ENCODE assay signal across 16 mouse cellular contexts in the genomic region with DNA sequence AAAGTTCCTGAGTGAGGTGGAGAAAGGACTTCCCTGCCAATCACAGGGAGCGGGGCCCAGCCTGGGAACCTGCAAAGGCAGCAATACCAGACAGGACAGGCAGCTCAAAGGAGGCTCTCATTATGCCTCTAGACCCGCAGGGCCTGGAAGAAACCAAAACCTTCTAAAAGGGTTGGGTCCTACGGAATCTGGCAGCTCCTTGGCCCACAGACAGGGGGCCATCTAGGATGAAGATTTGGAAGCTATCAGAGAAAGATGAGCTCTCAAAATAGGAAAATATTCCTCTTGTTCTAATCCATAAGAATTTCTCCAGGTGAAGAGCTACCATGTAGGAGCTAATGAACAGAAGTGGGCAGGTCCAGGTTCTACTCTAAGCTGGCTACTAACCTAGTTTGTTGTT. TPM values are rescaled to one million over a fixed set of nuclear protein-coding genes. Genes with fewer than 3 reads are reported as not detected.
A peak's percentile ranks its signal among the peaks of the same experiment; 100 is the strongest.
DNase-seq lines count a peak whose midpoint lies in the region; ATAC-seq and TF ChIP-seq lines count a peak whose summit lies in the region.
"Had no signal": no experiment of that assay in that cellular context is flagged by ENCODE, and none has a peak within 500 bp of the region (broad histone marks: within the 10 kb centered on the region; RNA-seq: fewer than 3 reads in every experiment).

No protein-coding gene starts in this region.

- intact Hi-C loops in heart, postnatal 36 days (cut with DNase I), result no loop called here

- H3K9ac ChIP-seq in heart, postnatal 0 days (replicated peaks; ENCODE audit: low read depth, low read length), result no peak overlapping the region
- peak overlapping the region; percentile 52 for H3K9ac ChIP-seq in stomach, postnatal 0 days (ENCODE audit: low read length)
- no peak overlapping the region for H3K9ac ChIP-seq in forebrain, embryonic 15.5 days (replicated peaks)
- H3K9ac ChIP-seq: hindbrain, embryonic 15.5 days; neural tube, embryonic 13.5 days had no signal

- H3K27me3 ChIP-seq in heart, postnatal 0 days (ENCODE audit: control insufficient read depth, insufficient read depth, low read length), result no peaks in the 10 kb centered on the region
- H3K27me3 ChIP-seq in megakaryocyte, embryonic 14.5 days (replicated peaks), result peaks cover 3% of the 10 kb centered on the region
- H3K27me3 ChIP-seq in stomach, postnatal 0 days (ENCODE audit: control insufficient read depth, insufficient read depth, low read length), result no peaks in the 10 kb centered on the region
- no peaks in the 10 kb centered on the region for H3K27me3 ChIP-seq in forebrain, embryonic 15.5 days
- H3K27me3 ChIP-seq: hindbrain, embryonic 15.5 days; neural tube, embryonic 13.5 days had no signal

- no peak for TF ChIP-seq CTCF in heart, postnatal 0 days (IDR thresholded peaks at IDR 0.05; ENCODE audit: low read depth)
- TF ChIP-seq CTCF in embryonic fibroblast, embryonic 13.5 days (IDR thresholded peaks at IDR 0.05; ENCODE audit: borderline replicate concordance, insufficient read depth, low read length), result no peak
- TF ChIP-seq CTCF in stomach, postnatal 0 days (IDR thresholded peaks at IDR 0.05; ENCODE audit: low read depth), result peak; percentile 24; the same call in 1 of the 2 replicates

- DNase-seq in heart, postnatal 0 days (ENCODE audit: low spot score), result no peak
- DNase-seq in heart, postnatal 36 days, result no peak
- DNase-seq in stomach, postnatal 0 days (ENCODE audit: low spot score), result no peak
- DNase-seq: cerebellum, adult 9-11 months; kidney, adult 18-20 months had no signal

- H3K9me3 ChIP-seq in heart, postnatal 0 days (replicated peaks; ENCODE audit: control insufficient read depth, low read length), result no peaks in the 10 kb centered on the region
- H3K9me3 ChIP-seq in megakaryocyte, embryonic 14.5 days, result no peaks in the 10 kb centered on the region
- no peaks in the 10 kb centered on the region for H3K9me3 ChIP-seq in stomach, postnatal 0 days (ENCODE audit: control insufficient read depth, low read length)
- no peaks in the 10 kb centered on the region for H3K9me3 ChIP-seq in forebrain, embryonic 15.5 days
- H3K9me3 ChIP-seq: hindbrain, embryonic 15.5 days; midbrain, embryonic 10.5 days; neural tube, embryonic 13.5 days had no signal

- H3K36me3 ChIP-seq in heart, postnatal 0 days (replicated peaks; ENCODE audit: control insufficient read depth, insufficient read depth, low read length), result no peaks in the 10 kb centered on the region
- no peaks in the 10 kb centered on the region for H3K36me3 ChIP-seq in megakaryocyte, embryonic 14.5 days (replicated peaks; ENCODE audit: low read length)
- H3K36me3 ChIP-seq in stomach, postnatal 0 days (ENCODE audit: control insufficient read depth, insufficient read depth, low read length), result no peaks in the 10 kb centered on the region
- H3K36me3 ChIP-seq in forebrain, embryonic 15.5 days, result no peaks in the 10 kb centered on the region
- H3K36me3 ChIP-seq: hindbrain, embryonic 15.5 days; midbrain, embryonic 10.5 days; neural tube, embryonic 13.5 days had no signal

- TF ChIP-seq EP300 in heart, postnatal 0 days (IDR thresholded peaks at IDR 0.05; ENCODE audit: low read depth), result no peak
- no peak for TF ChIP-seq EP300 in stomach, postnatal 0 days (optimal IDR thresholded peaks at IDR 0.05)

- 0 out of 2 replicates have a peak overlapping the region, but pooled peaks have one; percentile 3 for H3K4me3 ChIP-seq in heart, postnatal 0 days (ENCODE audit: low read depth, low read length)
- H3K4me3 ChIP-seq in megakaryocyte, embryonic 14.5 days (replicated peaks), result peak overlapping the region; percentile 85
- peak overlapping the region; percentile 20 for H3K4me3 ChIP-seq in embryonic fibroblast, embryonic 13.5 days (ENCODE audit: insufficient read depth, low read length)
- peak overlapping the region; percentile 31 for H3K4me3 ChIP-seq in stomach, postnatal 0 days (ENCODE audit: low read depth, low read length)
- no peak overlapping the region for H3K4me3 ChIP-seq in forebrain, embryonic 15.5 days
- H3K4me3 ChIP-seq: erythroblast, embryonic 14.5 days; hindbrain, embryonic 15.5 days; midbrain, embryonic 10.5 days; neural tube, embryonic 13.5 days had no signal

- no peak for TF ChIP-seq POLR2A in embryonic fibroblast, embryonic 13.5 days (IDR thresholded peaks at IDR 0.05; ENCODE audit: low read depth, low read length)

- no peak overlapping the region for H3K27ac ChIP-seq in heart, postnatal 0 days (ENCODE audit: low read depth)
- H3K27ac ChIP-seq in embryonic fibroblast, embryonic 13.5 days (ENCODE audit: insufficient read depth, low read length), result peak overlapping the region; percentile 30
- H3K27ac ChIP-seq in stomach, postnatal 0 days (replicated peaks), result peak overlapping the region; percentile 70
- no peak overlapping the region for H3K27ac ChIP-seq in forebrain, embryonic 15.5 days (replicated peaks)
- H3K27ac ChIP-seq: hindbrain, embryonic 15.5 days; midbrain, embryonic 10.5 days; neural tube, embryonic 13.5 days had no signal

- WGBS in heart, postnatal 0 days, result 77% methylated on average over 3 of the region's 3 CpGs
- WGBS in stomach, postnatal 0 days, result 52% methylated on average over 3 of the region's 3 CpGs
- 84% methylated on average over 3 of the region's 3 CpGs for WGBS in forebrain, embryonic 15.5 days

- H3K4me1 ChIP-seq in heart, postnatal 0 days (ENCODE audit: control insufficient read depth, insufficient read depth), result peaks cover 6% of the 10 kb centered on the region; the same call in 1 of the 2 replicates
- peaks cover 56% of the 10 kb centered on the region for H3K4me1 ChIP-seq in megakaryocyte, embryonic 14.5 days
- peaks cover 20% of the 10 kb centered on the region for H3K4me1 ChIP-seq in embryonic fibroblast, embryonic 13.5 days (ENCODE audit: control insufficient read depth, insufficient read depth, low read length)
- H3K4me1 ChIP-seq in stomach, postnatal 0 days (replicated peaks; ENCODE audit: control insufficient read depth, insufficient read depth), result peaks cover 3% of the 10 kb centered on the region; the same call in 1 of the 2 replicates
- H3K4me1 ChIP-seq in forebrain, embryonic 15.5 days, result no peaks in the 10 kb centered on the region
- H3K4me1 ChIP-seq: hindbrain, embryonic 15.5 days; midbrain, embryonic 10.5 days; neural tube, embryonic 13.5 days had no signal

- H3K4me2 ChIP-seq in heart, postnatal 0 days (ENCODE audit: low read depth, low read length), result no peak overlapping the region
- peak overlapping the region; percentile 46 for H3K4me2 ChIP-seq in stomach, postnatal 0 days (replicated peaks; ENCODE audit: low read depth)
- no peak overlapping the region for H3K4me2 ChIP-seq in forebrain, embryonic 15.5 days (replicated peaks)
- H3K4me2 ChIP-seq: hindbrain, embryonic 15.5 days; neural tube, embryonic 13.5 days had no signal

- ATAC-seq in heart, postnatal 0 days (ENCODE audit: insufficient read depth, low read depth), result no peak
- no peak for ATAC-seq in megakaryocyte, adult 5-6 weeks (ENCODE audit: poor library complexity, severe bottlenecking)
- no peak for ATAC-seq in stomach, postnatal 0 days (ENCODE audit: low FRiP score, low TSS enrichment)
- ATAC-seq in forebrain, embryonic 15.5 days (replicated peaks), result no peak
- ATAC-seq: forebrain, embryonic 14.5 days had no signal

RNA-seq across cellular contexts. Expression of a gene that starts 0.5 kb away (rescaled TPM):
- 0.50 and 2.8 TPM in 2 replicates for total RNA-seq in heart, postnatal 0 days (2014; rRNA removed; ENCODE audit: low replicate concordance)
- 3.1 and 3.7 TPM in 2 replicates for polyA plus RNA-seq in heart, postnatal 0 days (2015; fragmentation: Nextera tagmentation; extraction: Ambion mirVana)
- total RNA-seq in heart, postnatal 36 days (2021), result 1 to 10 TPM; 4.3 to 4.5 TPM
- 2.3 TPM in 1 of 2 replicates, not detected in the other for polyA plus RNA-seq in megakaryocyte, embryonic 14.5 days (2012; ENCODE audit: insufficient read depth, low replicate concordance)
- total RNA-seq in megakaryocyte, adult 5-6 weeks (2015), result 3.3 and 4.0 TPM in 2 replicates
- 22.4 TPM in 2 replicates for total RNA-seq in megakaryocyte, adult 5-6 weeks (2017)
- polyA plus RNA-seq in embryonic fibroblast, embryonic 13.5 days (2011; ENCODE audit: insufficient read length, low read depth, missing spikeins), result 19.0 and 19.9 TPM in 2 replicates
- 13.5 and 14.4 TPM in 2 replicates for polyA plus RNA-seq in stomach, postnatal 0 days (2015; fragmentation: Nextera tagmentation; extraction: Ambion mirVana)
- polyA plus RNA-seq in forebrain, embryonic 15.5 days (2015; fragmentation: Nextera tagmentation; extraction: Ambion mirVana), result 0.37 and 1.3 TPM in 2 replicates
- polyA plus RNA-seq: erythroblast, embryonic 14.5 days had no signal

RNA-seq across cellular contexts. Expression of a gene that starts 50.9 kb away (rescaled TPM):
- 2.3 and 5.2 TPM in 2 replicates for total RNA-seq in heart, postnatal 0 days (2014; rRNA removed; ENCODE audit: low replicate concordance)
- polyA plus RNA-seq in heart, postnatal 0 days (2015; fragmentation: Nextera tagmentation; extraction: Ambion mirVana), result 0.18 and 0.27 TPM in 2 replicates
- total RNA-seq in heart, postnatal 36 days (2021), result under 1 TPM; 0.62 to 0.67 TPM
- polyA plus RNA-seq in megakaryocyte, embryonic 14.5 days (2012; ENCODE audit: insufficient read depth, low replicate concordance), result 4.2 TPM in 1 of 2 replicates, not detected in the other
- total RNA-seq in megakaryocyte, adult 5-6 weeks (2015), result 32.7 and 55.0 TPM in 2 replicates
- total RNA-seq in megakaryocyte, adult 5-6 weeks (2017), result 15.1 and 31.0 TPM in 2 replicates
- polyA plus RNA-seq in embryonic fibroblast, embryonic 13.5 days (2011; ENCODE audit: insufficient read length, low read depth, missing spikeins), result not detected in 2 replicates
- polyA plus RNA-seq in stomach, postnatal 0 days (2015; fragmentation: Nextera tagmentation; extraction: Ambion mirVana), result 596 and 695 TPM in 2 replicates
- polyA plus RNA-seq in forebrain, embryonic 15.5 days (2015; fragmentation: Nextera tagmentation; extraction: Ambion mirVana), result 0.10 TPM in 1 of 2 replicates, not detected in the other
- polyA plus RNA-seq: forebrain, embryonic 14.5 days; hindbrain, embryonic 15.5 days; midbrain, embryonic 10.5 days; neural tube, embryonic 13.5 days had no signal

RNA-seq across cellular contexts. Expression of a gene that starts 54.8 kb away (rescaled TPM):
- total RNA-seq in heart, postnatal 0 days (2014; rRNA removed; ENCODE audit: low replicate concordance), result not detected in 2 replicates
- polyA plus RNA-seq in heart, postnatal 0 days (2015; fragmentation: Nextera tagmentation; extraction: Ambion mirVana), result 0.03 and 0.05 TPM in 2 replicates
- total RNA-seq in heart, postnatal 36 days (2021), result not detected
- polyA plus RNA-seq in megakaryocyte, embryonic 14.5 days (2012; ENCODE audit: insufficient read depth, low replicate concordance), result not detected in 2 replicates
- total RNA-seq in megakaryocyte, adult 5-6 weeks (2015), result not detected in 2 replicates
- total RNA-seq in megakaryocyte, adult 5-6 weeks (2017), result not detected in 2 replicates
- polyA plus RNA-seq in embryonic fibroblast, embryonic 13.5 days (2011; ENCODE audit: insufficient read length, low read depth, missing spikeins), result not detected in 2 replicates
- 15.4 and 17.6 TPM in 2 replicates for polyA plus RNA-seq in stomach, postnatal 0 days (2015; fragmentation: Nextera tagmentation; extraction: Ambion mirVana)
- 0.04 and 0.09 TPM in 2 replicates for polyA plus RNA-seq in forebrain, embryonic 15.5 days (2015; fragmentation: Nextera tagmentation; extraction: Ambion mirVana)
- total RNA-seq: gastrocnemius, adult 18-20 months; monocyte, adult 5-6 weeks had no signal
- polyA plus RNA-seq: erythroblast, embryonic 14.5 days; midbrain, embryonic 10.5 days; neural tube, embryonic 13.5 days had no signal

Comparison
In these comparisons a context has a peak if more than half of its experiments do, and no peak if none do; other contexts are left out.
1. H3K27ac ChIP-seq: peak in embryonic fibroblast, embryonic 13.5 days (single experiment) and stomach, postnatal 0 days (single experiment); none in heart, postnatal 0 days (single experiment) and forebrain, embryonic 15.5 days (single experiment).
2. RNA of a gene that starts 50.9 kb away (polyA plus RNA-seq): 596 to 695 TPM in stomach, postnatal 0 days; 4.2 TPM in megakaryocyte, embryonic 14.5 days, 0.18 to 0.27 TPM in heart, postnatal 0 days, 0.10 TPM in forebrain, embryonic 15.5 days and not detected in embryonic fibroblast, embryonic 13.5 days; every median in the first group is over 100 times any median in the second.
3. RNA of a gene that starts 54.8 kb away (polyA plus RNA-seq): 15.4 to 17.6 TPM in stomach, postnatal 0 days; 0.04 to 0.09 TPM in forebrain, embryonic 15.5 days, 0.03 to 0.05 TPM in heart, postnatal 0 days, not detected in megakaryocyte, embryonic 14.5 days and not detected in embryonic fibroblast, embryonic 13.5 days; every median in the first group is over 10 times any median in the second.